Mouse (Mus musculus) erythroblast, adult 5-6 weeks (primary cell): ENCODE measurements around the gene Nkd1. TPM values are rescaled to one million over a fixed set of nuclear protein-coding genes. Genes with fewer than 3 reads are reported as not detected.

Experiments used
- ATAC-seq: replicated peaks from 2 replicates; pipeline ENCODE4 v1.8.0; 2016; ENCODE audit warnings: moderate number of reproducible peaks, mild to moderate bottlenecking, moderate TSS enrichment, inconsistent platforms; ENCODE audit not compliant: poor library complexity, low FRiP score, severe bottlenecking
- total RNA-seq, 2 experiments: library from RNA; stranded (forward) in 1 of 2; stranded (reverse) in 1 of 2; fragments of 150-400 nt in 1 of 2; fragments of 200-764, 138-1000 nt in 1 of 2; gene quantifications; 2 replicates each; pipeline versions ENCODE4 v1.2.3 to v1.2.4; 2015 to 2017; ENCODE audit warnings: low replicate concordance in 2 of 2

Gene Nkd1
- total RNA-seq, 2 experiments from 2014 or later: not detected

GRCm38 (mm10) chr8:88605361-88606040 lies 84.3 kb downstream of the Nkd1 start:
- no peak for ATAC-seq

- ATAC-seq: no peak
Observed at GRCm38 (mm10) chr8:88609036-88609435, 87.9 kb downstream of the Nkd1 start.

GRCm38 (mm10) chr8:88610271-88610670 lies 89.1 kb downstream of the Nkd1 start:
- no peak for ATAC-seq

GRCm38 (mm10) chr8:88614981-88615380 lies 93.8 kb downstream of the Nkd1 start:
- no peak for ATAC-seq

GRCm38 (mm10) chr8:88618612-88619011 lies 97.5 kb downstream of the Nkd1 start:
- no peak for ATAC-seq

GRCm38 (mm10) chr8:88619513-88619912 lies 98.4 kb downstream of the Nkd1 start:
- ATAC-seq: no peak

GRCm38 (mm10) chr8:88620931-88621330 lies 99.8 kb downstream of the Nkd1 start:
- ATAC-seq: no peak

- ATAC-seq: no peak
Observed at GRCm38 (mm10) chr8:88621408-88621807, 100.3 kb downstream of the Nkd1 start.

- ATAC-seq: no peak
Observed at GRCm38 (mm10) chr8:88623351-88623750, 102.2 kb downstream of the Nkd1 start.

- no peak for ATAC-seq
Observed at GRCm38 (mm10) chr8:88624276-88624675, 103.1 kb downstream of the Nkd1 start.

GRCm38 (mm10) chr8:88626433-88626832 lies 105.3 kb downstream of the Nkd1 start:
- ATAC-seq: no peak

GRCm38 (mm10) chr8:88626940-88627264 lies 105.7 kb downstream of the Nkd1 start:
- no peak for ATAC-seq

GRCm38 (mm10) chr8:88627265-88627991 lies 106.3 kb downstream of the Nkd1 start:
- ATAC-seq: no peak

GRCm38 (mm10) chr8:88628001-88628774 lies 107.0 kb downstream of the Nkd1 start:
- ATAC-seq: no peak

GRCm38 (mm10) chr8:88630225-88630624 lies 109.1 kb downstream of the Nkd1 start:
- no peak for ATAC-seq

- no peak for ATAC-seq
Observed at GRCm38 (mm10) chr8:88631081-88631480, 109.9 kb downstream of the Nkd1 start.

- ATAC-seq: no peak
Observed at GRCm38 (mm10) chr8:88633343-88633765, 112.2 kb downstream of the Nkd1 start.

GRCm38 (mm10) chr8:88635474-88636397 lies 114.6 kb downstream of the Nkd1 start, which contains the start of gene Snx20:
Gene Snx20 (minus strand): TSS chr8:88636128.
- 0 out of 2 replicates have a peak, but pooled peaks have one; percentile 44 for ATAC-seq

- ATAC-seq: no peak
Observed at GRCm38 (mm10) chr8:88637092-88638000, 116.2 kb downstream of the Nkd1 start.
